Mouse (Mus musculus) brain, embryonic 18.5 days (tissue): Measurements from ENCODE around the gene P2rx5.

ENCODE experiments used
- DNase-seq: peaks from one replicate; pipeline ENCODE4 v3.0.0-alpha.2; 2012; ENCODE audit warnings: low read depth, low spot score

P2rx5 gene

DNA sequence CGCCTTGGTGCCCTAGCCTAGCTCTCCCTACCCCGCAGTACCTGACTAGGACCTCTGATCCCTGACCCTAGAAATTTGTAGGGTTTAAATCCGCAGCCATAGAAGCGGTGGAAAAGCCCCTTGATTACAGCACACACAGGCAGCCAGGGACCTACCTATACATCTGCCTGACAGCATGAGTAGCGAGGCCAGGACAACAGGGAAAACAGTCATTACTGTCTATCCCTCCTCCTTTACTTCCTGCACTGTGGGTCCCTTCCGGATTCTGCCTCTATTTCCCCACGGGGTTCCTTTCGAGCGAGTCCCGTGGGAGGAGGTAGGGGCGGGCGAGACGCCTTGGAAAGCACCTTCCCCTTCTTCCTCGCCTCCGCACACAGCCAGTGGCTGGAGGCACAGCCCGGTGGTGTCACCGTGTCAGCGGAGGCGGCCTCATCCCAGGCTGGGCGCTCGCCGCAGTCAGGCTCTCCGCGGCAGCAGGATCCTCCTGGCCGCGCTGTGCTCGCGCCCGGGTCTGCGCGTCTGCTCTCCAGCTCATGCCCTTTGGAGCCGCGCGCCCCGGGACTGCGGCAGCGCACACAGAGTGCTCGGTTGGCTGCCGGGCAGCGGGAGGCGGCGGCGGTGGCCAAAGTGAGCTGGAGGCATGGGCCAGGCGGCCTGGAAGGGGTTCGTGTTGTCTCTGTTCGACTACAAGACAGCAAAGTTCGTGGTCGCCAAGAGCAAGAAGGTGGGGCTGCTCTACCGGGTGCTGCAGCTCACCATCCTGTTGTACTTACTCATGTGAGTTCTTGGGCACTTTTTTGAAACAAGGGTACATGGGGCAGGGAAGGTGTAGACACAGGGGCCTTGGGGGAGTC is at the start of gene P2rx5:
Gene P2rx5, plus strand, starts transcription at position 465 of the 854 bp plus-strand sequence.
- DNase-seq = no peak

DNA sequence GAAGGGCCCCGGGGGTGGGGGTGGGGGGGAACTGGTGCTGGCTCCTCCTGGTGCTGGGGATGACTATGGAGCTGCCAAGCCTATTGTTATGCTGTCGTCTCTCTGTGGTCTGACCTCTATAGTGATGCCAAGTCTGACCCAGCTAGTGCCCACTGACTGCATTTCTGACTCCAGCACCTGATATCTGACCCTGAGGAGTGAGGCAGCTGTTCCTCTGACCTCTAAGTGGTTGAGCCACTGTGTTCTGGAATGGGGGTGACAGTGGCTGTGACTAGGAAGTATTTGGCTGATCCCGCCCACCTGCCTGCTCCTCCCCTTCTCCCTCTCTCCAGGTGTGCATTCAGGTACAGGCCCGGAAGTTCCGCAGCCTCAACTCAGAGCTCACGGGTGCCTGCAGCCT is 48.8 kb upstream of the P2rx5 start:
- DNase-seq = no peak

DNA sequence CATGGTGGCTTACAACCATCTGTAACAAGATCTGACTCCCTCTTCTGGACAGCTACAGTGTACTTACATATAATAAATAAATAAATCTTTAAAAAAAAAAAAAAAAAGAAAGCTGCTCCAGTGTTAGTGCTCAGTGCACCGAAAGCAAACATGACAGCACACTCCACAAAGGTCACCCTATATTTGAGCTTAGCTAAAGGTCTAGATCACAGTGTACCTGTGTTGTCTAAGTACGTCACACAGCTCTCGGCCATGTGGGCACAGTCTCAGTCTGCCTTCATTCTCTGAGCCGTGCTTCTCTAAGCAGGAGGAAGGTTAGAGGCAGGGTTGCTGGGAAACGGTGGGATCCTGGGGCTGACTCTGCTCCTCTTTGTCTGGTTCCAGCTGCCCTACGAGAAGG is 33.7 kb upstream of the P2rx5 start:
- DNase-seq = no peak

DNA sequence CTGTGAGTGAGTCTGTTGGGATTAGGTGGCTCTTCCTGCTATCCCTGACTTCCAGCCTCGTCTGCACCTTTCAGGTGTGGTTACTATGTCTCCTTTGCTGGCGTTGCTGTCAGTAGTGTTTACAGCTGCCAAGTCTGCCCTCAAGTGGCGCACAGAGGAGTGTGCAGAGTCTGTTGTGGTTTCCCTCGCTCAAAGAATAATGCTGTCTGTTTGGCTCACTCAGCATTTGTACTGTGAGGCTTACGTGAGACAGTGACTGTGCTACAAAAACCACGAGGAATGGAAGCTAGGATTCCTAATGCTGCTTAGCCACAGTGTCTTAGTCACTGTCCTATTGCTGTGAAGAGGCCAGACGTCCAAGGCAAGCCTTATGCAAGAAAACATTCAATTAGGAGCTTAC is 29.2 kb upstream of the P2rx5 start:
- DNase-seq = no peak

DNA sequence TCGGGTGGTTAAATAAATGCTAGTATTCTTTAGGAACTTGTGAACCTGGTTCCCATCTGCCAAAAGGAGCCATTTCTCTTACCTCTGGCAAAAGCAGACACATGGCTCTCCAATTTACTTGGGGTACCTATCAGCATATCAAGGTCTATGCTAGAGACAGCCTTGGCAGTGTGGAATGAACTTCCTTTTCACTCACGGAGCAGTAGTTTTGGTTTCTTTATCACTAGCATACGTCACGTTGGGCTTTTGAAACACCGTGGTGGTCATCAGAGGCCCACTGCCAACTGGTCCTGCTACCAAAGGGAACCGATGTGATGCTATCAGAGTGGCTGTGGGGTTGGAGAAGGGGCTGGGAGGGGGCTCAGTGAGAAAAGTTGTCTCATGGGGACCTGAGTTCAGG is 27.2 kb upstream of the P2rx5 start:
- DNase-seq = no peak

DNA sequence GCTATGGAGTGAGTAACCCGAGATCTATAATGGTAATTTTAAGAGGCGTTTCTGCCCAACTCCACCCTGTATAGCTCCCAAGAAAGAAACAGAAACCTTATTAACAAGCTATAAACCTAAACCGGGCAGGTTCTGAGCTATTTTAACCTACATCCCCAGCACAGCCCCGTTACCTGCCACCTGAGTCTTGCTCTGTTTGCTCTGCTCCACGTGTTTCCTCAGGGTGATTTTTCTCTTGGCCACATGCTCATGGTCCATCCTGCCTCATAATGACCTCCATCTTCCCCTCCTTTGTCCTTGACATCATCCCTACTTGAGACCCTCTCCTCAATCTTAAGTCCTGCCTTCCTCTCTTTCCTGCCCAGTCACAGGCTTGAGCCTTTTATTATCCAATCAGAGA is 26.0 kb upstream of the P2rx5 start:
- DNase-seq = no peak

DNA sequence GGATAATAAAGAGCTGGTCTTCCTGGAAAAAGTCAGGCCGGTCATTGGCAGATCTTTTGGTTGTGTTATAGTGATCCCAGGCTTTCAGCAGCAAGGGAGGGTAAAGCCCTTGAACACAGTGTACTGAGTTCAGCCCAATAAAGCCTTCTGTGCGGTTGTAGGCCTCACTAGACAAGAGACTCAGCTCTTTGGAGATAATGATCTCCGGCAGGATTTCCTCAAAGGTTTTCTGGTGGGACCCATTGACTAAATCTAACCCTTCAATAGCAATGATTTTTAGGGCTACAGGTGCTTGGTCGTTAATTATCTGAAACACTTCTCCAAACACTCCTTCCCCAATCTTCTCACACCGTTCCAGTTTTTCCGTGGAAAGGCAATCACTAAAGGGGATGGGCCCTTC is 23.6 kb upstream of the P2rx5 start:
- DNase-seq = no peak

DNA sequence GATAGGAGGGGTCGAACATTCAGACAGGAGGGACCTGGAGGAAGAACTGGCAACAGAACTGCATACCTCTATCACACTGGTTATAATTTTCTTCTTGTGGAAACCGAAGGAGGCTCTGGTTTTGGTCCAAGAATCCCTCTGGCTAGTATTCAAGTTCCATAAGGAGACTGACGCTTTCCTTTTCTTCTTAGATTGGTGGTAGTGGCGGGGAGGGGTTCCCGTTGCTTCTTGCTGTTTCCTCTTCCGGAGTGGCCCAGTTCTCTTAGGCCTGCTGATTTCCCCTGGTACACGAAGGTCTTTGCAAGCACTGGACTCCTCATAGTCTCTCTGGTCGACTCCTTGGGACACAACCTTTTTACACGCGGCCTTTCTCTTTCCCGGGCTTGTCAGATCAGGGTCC is 23.1 kb upstream of the P2rx5 start:
- DNase-seq = no peak

DNA sequence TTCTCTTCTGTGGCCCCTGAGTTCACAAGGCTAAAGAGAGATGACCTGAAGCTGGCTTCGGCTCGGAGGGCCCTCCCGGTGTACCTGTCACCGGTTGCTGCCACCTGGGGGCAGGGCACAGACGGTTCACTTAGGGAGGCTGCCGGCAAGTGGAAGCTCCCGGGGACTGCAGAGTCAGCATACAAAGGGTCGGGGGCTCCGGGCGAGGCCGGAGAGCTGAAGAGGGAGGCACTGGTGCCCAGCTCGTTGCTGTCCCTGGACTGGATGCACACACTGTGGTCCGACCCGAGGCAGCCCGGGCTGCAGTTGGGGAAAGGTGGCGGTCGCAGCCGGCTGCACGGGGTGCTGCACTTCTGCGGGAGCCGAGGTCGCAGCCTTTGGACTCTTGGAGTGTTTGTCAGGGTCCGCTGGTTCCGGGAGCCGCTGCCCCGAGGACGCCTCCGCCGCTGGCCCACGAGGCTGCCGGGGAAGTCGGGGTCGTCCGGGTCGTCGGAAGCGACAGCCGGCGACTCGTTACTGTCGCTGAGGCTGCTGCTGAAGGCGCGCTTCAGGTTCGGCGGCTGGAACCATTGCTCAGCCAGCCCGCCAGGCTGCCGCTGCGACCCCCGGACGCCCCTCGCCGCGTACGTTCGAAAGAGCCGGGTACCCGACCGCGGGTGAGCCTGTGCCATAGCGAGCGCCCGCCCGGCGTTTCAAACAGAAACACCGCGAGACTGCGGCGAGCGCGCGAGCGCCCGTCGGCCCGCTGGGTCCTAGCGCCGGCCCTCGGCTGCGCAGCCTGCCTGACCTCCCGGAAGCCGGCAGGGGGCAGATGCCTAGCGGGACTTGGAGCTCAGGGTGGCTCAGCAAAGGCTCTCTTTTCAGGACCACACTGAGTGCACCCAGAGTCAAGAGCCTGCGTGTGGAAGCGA is 22.4 kb upstream of the P2rx5 start, which contains the start of gene Haspin:
Gene Haspin, minus strand, starts transcription at position 704 of the 911 bp plus-strand sequence.
- peak; percentile 66 for DNase-seq

DNA sequence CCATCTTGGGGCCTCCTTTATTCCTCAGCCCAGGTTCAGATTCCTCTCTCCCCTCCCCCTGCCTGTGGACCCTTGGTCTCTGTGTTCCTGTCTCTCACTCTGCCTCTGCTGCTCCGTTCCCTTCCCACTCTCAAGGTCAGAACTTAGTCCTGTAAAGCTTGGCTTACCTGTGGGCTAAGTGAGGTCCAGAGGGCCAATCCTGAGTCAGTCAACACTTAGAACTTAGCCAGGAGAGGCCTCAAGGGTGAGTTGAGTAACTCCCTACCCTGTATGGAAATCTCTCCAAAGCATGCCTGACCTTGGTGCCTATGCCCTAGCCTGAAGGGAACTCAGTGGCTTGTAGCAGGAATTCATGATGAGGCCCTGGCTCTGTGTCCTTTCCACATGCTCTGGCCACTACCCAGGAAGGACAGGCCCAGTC is 15.9 kb upstream of the P2rx5 start:
- no peak for DNase-seq

DNA sequence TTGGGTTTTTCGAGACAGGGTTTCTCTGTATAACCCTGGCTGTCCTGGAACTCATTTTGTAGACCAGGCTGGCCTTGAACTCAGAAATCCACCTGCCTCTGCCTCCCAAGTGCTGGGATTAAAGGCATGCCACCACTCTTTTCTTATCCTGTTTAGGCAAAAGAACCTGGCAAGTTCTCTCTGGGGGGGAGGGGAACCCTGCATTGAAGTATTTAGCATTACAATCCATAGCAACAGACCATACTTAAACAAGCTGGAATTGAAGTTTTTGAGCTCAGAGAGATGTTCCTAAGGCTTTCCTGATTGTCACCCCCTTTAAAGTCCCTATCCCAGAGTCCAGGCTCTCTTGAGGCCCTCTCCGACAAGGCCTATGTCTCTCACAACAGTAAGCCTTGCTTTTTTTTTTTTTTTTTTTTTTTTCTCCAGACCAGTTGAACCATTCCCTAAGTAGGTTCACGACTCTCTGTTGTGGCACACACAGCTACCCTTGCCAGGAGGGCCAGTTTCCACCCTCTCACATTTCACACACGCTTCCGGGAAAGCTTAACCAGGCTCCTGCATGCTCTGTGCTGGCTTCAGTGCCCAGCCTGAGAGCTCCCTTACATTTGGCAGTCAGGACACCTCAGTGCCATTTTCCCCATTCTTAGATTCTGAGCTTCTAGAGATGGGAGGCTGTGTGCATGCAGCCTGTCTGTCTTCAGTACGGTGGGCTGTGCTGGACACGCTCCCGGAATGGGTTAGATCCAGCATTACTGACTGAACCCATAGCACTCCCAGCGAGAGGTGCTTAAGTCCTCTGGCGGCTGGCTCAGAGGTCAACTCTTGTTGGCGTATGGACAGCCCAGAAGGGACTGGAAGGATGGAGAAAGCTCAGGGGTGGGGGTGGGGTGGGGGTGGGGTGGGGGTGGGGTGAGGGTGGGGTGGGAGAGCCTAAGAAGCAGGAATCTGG is 13.9 kb upstream of the P2rx5 start:
- no peak for DNase-seq

DNA sequence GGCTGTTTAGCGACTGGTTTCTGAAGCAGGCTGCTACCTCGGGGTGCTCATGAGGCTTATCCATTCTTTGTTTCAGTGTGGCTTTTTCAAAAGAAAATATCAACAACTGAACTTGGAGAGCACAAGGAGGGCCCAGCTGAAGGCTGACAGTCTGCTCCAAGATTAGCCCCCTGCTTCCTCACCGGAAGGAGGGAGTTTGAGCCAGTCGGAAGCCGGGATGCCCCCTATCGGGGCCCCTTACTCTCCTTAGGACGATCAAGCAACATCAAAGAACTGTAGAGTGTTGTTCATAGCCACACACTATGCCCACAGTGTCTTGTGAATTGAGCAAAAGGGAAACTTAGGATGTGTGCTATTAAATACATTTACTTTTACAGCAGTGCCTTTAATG is 13.3 kb upstream of the P2rx5 start:
- no peak for DNase-seq

DNA sequence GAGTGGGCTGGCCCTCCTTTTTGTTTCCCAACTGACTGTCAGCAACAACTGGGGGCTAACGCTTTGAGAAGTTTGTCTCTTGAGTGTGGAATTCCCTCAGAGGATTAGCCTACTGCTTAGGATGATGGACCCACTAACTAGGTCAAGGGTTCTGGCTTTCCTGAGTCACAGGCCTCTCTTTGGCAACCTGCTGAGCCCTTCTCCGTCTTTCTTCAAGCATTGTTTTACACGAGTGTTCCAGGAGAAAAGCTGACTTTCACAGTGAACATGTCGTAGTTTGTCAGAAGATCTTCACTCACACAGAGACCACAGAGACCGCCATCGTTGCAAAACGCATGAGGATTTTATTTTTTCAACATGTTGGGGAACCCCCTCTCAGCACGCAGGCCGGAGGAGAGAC is 12.0 kb upstream of the P2rx5 start:
- DNase-seq = no peak

DNA sequence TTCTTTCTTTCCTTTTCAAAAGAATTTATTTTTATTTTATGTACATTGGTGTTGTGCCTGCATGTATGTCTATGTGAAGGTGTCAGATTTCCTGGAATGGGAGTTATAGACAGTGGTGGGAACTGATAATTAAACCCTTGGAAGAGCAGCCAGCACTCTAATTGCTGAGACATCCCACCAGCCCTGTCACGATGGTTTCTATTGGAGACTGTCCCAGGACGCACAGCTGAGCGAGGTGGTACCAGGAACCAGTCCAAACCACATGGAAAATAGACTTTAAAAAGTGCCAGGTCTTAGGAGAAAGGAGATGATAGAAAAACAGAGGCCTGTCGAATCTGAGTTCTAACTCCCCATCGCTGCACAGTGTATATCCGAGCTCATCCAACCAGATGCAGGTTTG is 5.2 kb upstream of the P2rx5 start:
- DNase-seq = no peak

DNA sequence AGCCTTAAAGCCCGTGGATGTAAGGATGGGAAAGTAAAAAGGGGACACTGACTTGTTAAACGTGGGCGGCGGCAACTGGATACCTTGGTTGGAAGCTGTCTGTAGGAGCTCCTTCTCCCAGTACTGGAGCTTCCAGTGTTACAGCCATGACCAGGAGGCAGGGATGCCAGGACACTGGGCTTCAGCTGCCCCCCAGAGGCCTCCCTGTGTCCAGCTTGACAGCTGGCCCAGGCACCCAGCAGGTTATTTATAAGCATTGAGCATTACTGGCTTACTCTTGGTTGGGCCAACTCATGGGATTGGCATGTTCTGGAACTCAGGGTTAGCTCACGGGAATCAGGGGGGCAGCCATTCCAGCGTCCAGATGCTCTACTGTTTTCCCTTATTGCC is 585 bp downstream of the P2rx5 start:
- no peak for DNase-seq

DNA sequence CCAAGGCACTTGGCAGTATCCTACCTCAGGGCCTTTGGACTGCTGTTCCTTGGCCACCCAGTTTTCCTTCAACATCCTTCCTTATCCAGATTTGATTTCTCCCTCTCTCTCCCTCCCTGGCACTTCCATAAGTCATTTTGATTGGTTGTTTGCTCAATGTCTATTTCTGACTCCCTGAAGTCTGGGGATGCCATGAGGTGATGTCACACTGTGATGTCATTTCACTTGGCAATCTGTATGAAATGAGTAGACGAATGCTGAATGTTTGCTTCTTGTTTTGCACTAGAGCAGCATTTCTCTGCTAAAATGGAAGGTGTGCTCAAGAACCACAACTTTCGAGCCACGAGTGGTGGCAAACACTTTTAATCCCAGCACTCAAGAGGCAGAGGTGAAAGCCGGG is 1.4 kb downstream of the P2rx5 start:
- no peak for DNase-seq

DNA sequence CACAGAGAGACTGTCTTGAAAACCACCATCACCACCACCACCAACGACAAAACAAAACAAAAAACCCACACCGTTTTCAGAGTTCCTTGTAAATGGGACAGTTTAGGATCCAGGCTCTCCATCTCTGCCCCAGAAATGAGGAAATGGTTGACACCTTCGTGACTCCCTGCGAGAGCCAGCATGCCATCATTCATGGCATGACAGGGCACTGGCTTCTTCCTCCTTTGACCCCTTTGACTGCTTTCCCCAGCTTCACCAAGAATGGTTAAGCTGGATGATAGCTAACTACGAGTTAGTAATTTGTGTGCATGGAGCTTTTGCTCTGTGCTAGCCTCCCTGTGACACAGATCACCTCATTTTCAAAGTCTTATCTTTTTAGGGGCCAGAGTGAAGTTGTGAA is 2.1 kb downstream of the P2rx5 start:
- DNase-seq = no peak

DNA sequence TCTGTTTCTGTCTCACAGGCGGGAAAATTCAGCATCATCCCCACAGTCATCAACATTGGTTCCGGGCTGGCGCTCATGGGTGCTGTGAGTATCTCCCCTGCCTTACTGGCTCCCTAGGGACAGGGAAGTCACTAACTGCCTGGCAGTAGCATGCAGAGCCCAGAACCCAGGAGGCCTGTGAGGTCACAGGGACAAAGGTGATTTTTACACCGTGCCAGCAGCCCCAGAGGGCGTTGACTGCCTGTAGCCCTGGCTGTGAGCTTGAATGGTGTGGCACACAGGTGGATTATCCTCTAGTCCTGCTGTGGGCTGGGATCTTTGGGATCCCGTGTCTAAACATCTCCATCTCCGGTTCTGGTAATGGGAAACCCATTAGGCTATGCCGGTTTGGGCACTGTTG is 7.8 kb downstream of the P2rx5 start:
- DNase-seq = no peak

DNA sequence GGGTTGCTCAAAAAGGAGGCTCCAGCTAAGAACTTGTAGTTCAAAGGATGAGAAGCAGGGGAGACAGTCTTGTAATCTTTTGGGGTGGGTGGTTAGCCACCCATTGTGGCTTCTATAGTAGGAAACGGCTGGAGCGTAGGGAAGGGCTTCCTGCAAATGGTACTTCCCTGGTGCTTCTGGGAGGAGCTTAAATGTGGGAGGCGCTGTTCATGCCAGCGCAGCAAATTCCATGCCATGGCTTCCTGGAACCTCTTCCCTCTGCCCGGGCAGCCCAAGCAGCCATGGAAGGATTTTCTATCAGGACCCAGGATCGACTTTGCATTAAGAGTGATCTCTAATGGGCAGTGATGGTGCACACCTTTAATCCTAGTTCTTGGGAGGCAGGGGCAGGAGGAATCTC is 8.4 kb downstream of the P2rx5 start:
- no peak for DNase-seq

DNA sequence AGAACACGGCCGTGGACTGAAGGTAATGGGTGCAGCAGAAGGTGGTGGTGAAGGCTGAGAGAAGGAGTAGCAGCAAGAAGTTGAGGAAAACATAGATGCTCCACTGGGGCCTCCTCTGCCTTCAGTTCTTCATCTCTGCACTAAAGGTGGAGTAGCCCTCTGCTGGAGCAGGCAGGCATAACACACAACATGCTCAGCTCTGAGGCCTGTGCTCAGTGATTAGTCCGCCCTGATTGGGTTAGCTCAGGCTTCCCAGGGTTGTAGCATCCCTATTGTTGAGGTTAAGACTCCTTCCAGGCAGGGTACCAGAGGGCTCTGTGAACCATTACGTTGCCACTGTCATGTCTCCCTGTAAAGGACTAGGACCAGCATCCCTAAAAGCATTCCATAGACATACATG is 9.0 kb downstream of the P2rx5 start:
- DNase-seq = no peak

DNA sequence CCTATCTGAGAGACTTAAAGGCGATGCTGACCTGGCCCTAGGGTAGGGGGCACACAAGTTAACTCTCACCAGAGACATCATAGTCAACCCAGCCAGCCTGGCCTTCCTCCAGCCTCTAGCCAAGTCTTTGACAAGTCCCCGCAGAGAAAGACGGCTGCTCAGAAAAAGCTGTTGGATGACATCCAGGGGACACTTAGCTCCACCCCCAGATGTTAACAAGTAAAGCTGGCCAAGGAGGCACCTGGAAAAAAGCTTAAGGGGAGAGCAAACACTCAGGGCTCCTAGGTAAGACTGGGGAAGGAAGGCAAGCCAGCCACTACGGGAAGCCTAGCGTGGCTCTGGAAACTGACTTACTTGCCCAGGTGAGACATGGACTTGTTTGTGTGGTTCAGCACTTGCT is 12.0 kb downstream of the P2rx5 start:
- no peak for DNase-seq

DNA sequence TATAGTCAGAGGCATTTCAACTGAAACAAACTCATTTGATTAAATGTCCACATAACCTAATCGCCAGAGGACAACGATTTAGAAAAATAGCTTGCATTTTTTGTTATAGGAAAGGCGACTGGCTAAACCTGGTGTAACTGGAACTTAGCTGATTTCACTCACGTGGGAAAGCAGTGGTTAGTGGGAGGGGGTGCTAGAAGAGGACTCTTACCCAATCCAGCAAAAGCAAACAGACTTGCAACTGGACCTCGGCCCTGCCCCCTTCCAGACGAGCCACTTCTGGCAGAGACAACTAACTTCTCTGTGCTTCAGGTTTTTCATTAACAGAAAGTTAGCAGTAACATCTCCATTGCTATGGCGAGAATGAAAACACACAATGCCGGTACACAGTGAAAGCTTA is 15.4 kb downstream of the P2rx5 start:
- DNase-seq = no peak
